In the genomic region with DNA sequence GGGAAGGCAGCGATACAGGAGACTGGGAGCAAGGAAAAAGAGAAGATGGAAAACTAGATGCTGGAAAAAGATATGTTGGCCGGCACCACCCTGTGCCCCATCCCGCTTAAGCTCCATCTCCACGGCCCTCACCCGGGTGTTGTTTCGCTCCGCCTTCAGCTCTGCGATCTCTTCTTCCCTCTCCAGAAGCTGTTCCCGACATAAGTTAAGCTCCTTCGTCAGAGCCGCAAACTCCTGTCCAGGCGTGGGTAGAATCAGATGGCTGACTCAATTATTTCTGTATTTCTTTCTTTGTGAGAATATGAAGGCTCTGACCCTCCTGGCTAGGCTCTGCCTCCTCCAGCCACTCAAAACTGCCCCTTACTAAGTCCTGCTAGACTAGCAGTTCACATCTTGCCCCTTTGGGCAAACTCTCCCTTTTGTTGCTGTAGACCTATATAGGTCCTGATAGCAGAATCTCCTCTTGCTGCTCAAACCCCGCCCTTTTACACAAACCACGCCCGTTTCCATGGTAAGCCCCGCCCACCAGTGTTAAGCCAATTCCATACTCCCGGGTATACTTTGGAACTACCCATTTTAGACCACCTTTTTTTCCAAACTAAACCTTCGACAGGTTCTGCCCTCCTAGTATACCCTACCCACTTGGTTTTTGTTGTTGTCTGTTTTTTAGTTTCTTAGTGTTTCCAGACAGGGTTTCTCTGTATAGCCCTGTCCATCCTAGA, we compare ENCODE assay signal across 9 mouse cellular contexts. TPM values are rescaled to one million over a fixed set of nuclear protein-coding genes. Genes with fewer than 3 reads are reported as not detected.
DNase-seq lines count a peak whose midpoint lies in the region; ATAC-seq lines count a peak whose summit lies in the region.
"Had no signal": no experiment of that assay in that cellular context is flagged by ENCODE, and none has a peak within 500 bp of the region (broad histone marks: within the 10 kb centered on the region; RNA-seq: fewer than 3 reads in every experiment).

No protein-coding gene starts in this region.

- no peak overlapping the region for H3K27ac ChIP-seq in midbrain, embryonic 10.5 days (replicated peaks)
- no peak overlapping the region for H3K27ac ChIP-seq in midbrain, embryonic 11.5 days (ENCODE audit: low read depth, low read length)
- no peak overlapping the region for H3K27ac ChIP-seq in intestine, embryonic 15.5 days
- H3K27ac ChIP-seq in stomach, embryonic 15.5 days, result no peak overlapping the region

- peak; percentile 59 for DNase-seq in cerebellum, adult 11-12 months
- DNase-seq in cerebellum, adult 11 months, result no peak
- DNase-seq in midbrain, embryonic 10.5 days (ENCODE audit: low spot score), result no peak
- no peak for DNase-seq in midbrain, embryonic 11.5 days (ENCODE audit: low spot score, missing footprints)
- no peak for DNase-seq in layer of hippocampus, adult 8-10 months (ENCODE audit: low spot score in 2 of 2)
- no peak for DNase-seq in thymus, postnatal 36 days

- H3K9me3 ChIP-seq in midbrain, embryonic 10.5 days (replicated peaks), result no peaks in the 10 kb centered on the region
- no peaks in the 10 kb centered on the region for H3K9me3 ChIP-seq in midbrain, embryonic 11.5 days (ENCODE audit: control insufficient read depth, low read length)
- H3K9me3 ChIP-seq in intestine, embryonic 15.5 days, result no peaks in the 10 kb centered on the region
- H3K9me3 ChIP-seq in stomach, embryonic 15.5 days, result no peaks in the 10 kb centered on the region

- no peak overlapping the region for H3K9ac ChIP-seq in midbrain, embryonic 11.5 days (ENCODE audit: low read length)
- H3K9ac ChIP-seq in intestine, embryonic 15.5 days, result no peak overlapping the region
- H3K9ac ChIP-seq in stomach, embryonic 15.5 days, result no peak overlapping the region

- peak overlapping the region; percentile 68 for H3K4me3 ChIP-seq in midbrain, embryonic 10.5 days
- H3K4me3 ChIP-seq in midbrain, embryonic 11.5 days (ENCODE audit: low read depth, low read length), result no peak overlapping the region
- no peak overlapping the region for H3K4me3 ChIP-seq in intestine, embryonic 15.5 days (replicated peaks)
- peak overlapping the region; percentile 48; the same call in 1 of the 2 replicates for H3K4me3 ChIP-seq in stomach, embryonic 15.5 days (replicated peaks)

- no peak overlapping the region; the same call in 1 of the 2 replicates for H3K4me2 ChIP-seq in midbrain, embryonic 11.5 days
- peak overlapping the region; percentile 95 for H3K4me2 ChIP-seq in intestine, embryonic 15.5 days (replicated peaks)
- H3K4me2 ChIP-seq in stomach, embryonic 15.5 days, result peak overlapping the region; percentile 92; the same call in 1 of the 2 replicates

- H3K4me1 ChIP-seq in midbrain, embryonic 10.5 days, result peaks cover 28% of the 10 kb centered on the region
- H3K4me1 ChIP-seq in midbrain, embryonic 11.5 days (ENCODE audit: control insufficient read depth, insufficient read depth, low read length), result peaks cover 6% of the 10 kb centered on the region
- H3K4me1 ChIP-seq in intestine, embryonic 15.5 days (replicated peaks), result peaks cover 15% of the 10 kb centered on the region
- H3K4me1 ChIP-seq in stomach, embryonic 15.5 days, result peaks cover 14% of the 10 kb centered on the region

- no peak for ATAC-seq in midbrain, embryonic 11.5 days (ENCODE audit: low FRiP score)
- 0 out of 2 replicates have a peak, but pooled peaks have one; percentile 0 for ATAC-seq in intestine, embryonic 15.5 days
- no peak; the same call in 1 of the 2 replicates for ATAC-seq in stomach, embryonic 15.5 days (ENCODE audit: insufficient read depth, low FRiP score, low read depth)

- peaks cover 23% of the 10 kb centered on the region for H3K36me3 ChIP-seq in midbrain, embryonic 10.5 days
- no peaks in the 10 kb centered on the region for H3K36me3 ChIP-seq in midbrain, embryonic 11.5 days (ENCODE audit: control insufficient read depth, insufficient read depth, low read length)
- no peaks in the 10 kb centered on the region for H3K36me3 ChIP-seq in intestine, embryonic 15.5 days
- no peaks in the 10 kb centered on the region for H3K36me3 ChIP-seq in stomach, embryonic 15.5 days

- peaks cover 66% of the 10 kb centered on the region for H3K27me3 ChIP-seq in midbrain, embryonic 10.5 days (ENCODE audit: low read depth, poor library complexity, severe bottlenecking)
- H3K27me3 ChIP-seq in midbrain, embryonic 11.5 days (ENCODE audit: control insufficient read depth, insufficient read depth, low read length), result peaks cover 23% of the 10 kb centered on the region
- peaks cover 34% of the 10 kb centered on the region for H3K27me3 ChIP-seq in intestine, embryonic 15.5 days (replicated peaks)
- H3K27me3 ChIP-seq in stomach, embryonic 15.5 days (replicated peaks), result peaks cover 39% of the 10 kb centered on the region

- 56% methylated on average over 18 of the region's 18 CpGs for WGBS in midbrain, embryonic 10.5 days
- 54% methylated on average over 18 of the region's 18 CpGs for WGBS in midbrain, embryonic 11.5 days
- WGBS in intestine, embryonic 15.5 days, result 50% methylated on average over 18 of the region's 18 CpGs
- WGBS in stomach, embryonic 15.5 days, result 47% methylated on average over 18 of the region's 18 CpGs

RNA-seq across cellular contexts. Expression of a gene that starts 6.3 kb away (rescaled TPM):
- 6.4 and 7.4 TPM in 2 replicates for polyA plus RNA-seq in midbrain, embryonic 10.5 days (2016; fragmentation: Nextera tagmentation; extraction: Ambion mirVana)
- polyA plus RNA-seq in midbrain, embryonic 11.5 days (2014; fragmentation: Nextera tagmentation; extraction: Ambion mirVana), result 7.7 and 8.1 TPM in 2 replicates
- 5.6 and 6.9 TPM in 2 replicates for polyA plus RNA-seq in intestine, embryonic 15.5 days (2015; fragmentation: Nextera tagmentation; extraction: Ambion mirVana)
- polyA plus RNA-seq in stomach, embryonic 15.5 days (2015; fragmentation: Nextera tagmentation; extraction: Ambion mirVana), result 4.8 and 5.6 TPM in 2 replicates
- 100 to 1,000 TPM; 123 to 143 (median 133) TPM for total RNA-seq in layer of hippocampus, adult 8-10 months (2022)

RNA-seq across cellular contexts. Expression of a gene that starts 9.8 kb away (rescaled TPM):
- polyA plus RNA-seq in midbrain, embryonic 10.5 days (2016; fragmentation: Nextera tagmentation; extraction: Ambion mirVana), result 1.0 and 1.4 TPM in 2 replicates
- polyA plus RNA-seq in midbrain, embryonic 11.5 days (2014; fragmentation: Nextera tagmentation; extraction: Ambion mirVana), result 0.75 and 1.2 TPM in 2 replicates
- 1.9 and 2.4 TPM in 2 replicates for polyA plus RNA-seq in intestine, embryonic 15.5 days (2015; fragmentation: Nextera tagmentation; extraction: Ambion mirVana)
- 3.5 and 4.0 TPM in 2 replicates for polyA plus RNA-seq in stomach, embryonic 15.5 days (2015; fragmentation: Nextera tagmentation; extraction: Ambion mirVana)
- total RNA-seq in layer of hippocampus, adult 8-10 months (2022), result 100 to 1,000 TPM; 131 to 156 (median 140) TPM
- polyA plus RNA-seq: liver, embryonic 16.5 days had no signal

RNA-seq across cellular contexts. Expression of a gene that starts 25.5 kb away (rescaled TPM):
- 0.12 and 0.29 TPM in 2 replicates for polyA plus RNA-seq in midbrain, embryonic 10.5 days (2016; fragmentation: Nextera tagmentation; extraction: Ambion mirVana)
- 0.11 and 0.19 TPM in 2 replicates for polyA plus RNA-seq in midbrain, embryonic 11.5 days (2014; fragmentation: Nextera tagmentation; extraction: Ambion mirVana)
- polyA plus RNA-seq in intestine, embryonic 15.5 days (2015; fragmentation: Nextera tagmentation; extraction: Ambion mirVana), result 0.97 and 1.2 TPM in 2 replicates
- 1.4 and 1.5 TPM in 2 replicates for polyA plus RNA-seq in stomach, embryonic 15.5 days (2015; fragmentation: Nextera tagmentation; extraction: Ambion mirVana)
- under 1 TPM in 2 of 4 experiments, not detected in 2; 0.21 to 0.39 TPM for total RNA-seq in layer of hippocampus, adult 8-10 months (2022)

RNA-seq across cellular contexts. Expression of a gene that starts 27.0 kb away (rescaled TPM):
- 7.0 and 9.6 TPM in 2 replicates for polyA plus RNA-seq in midbrain, embryonic 10.5 days (2016; fragmentation: Nextera tagmentation; extraction: Ambion mirVana)
- polyA plus RNA-seq in midbrain, embryonic 11.5 days (2014; fragmentation: Nextera tagmentation; extraction: Ambion mirVana), result 4.4 and 6.1 TPM in 2 replicates
- polyA plus RNA-seq in intestine, embryonic 15.5 days (2015; fragmentation: Nextera tagmentation; extraction: Ambion mirVana), result 20.4 and 29.1 TPM in 2 replicates
- polyA plus RNA-seq in stomach, embryonic 15.5 days (2015; fragmentation: Nextera tagmentation; extraction: Ambion mirVana), result 23.9 and 26.9 TPM in 2 replicates
- 10 to 100 TPM; 16.0 to 25.6 (median 19.4) TPM for total RNA-seq in layer of hippocampus, adult 8-10 months (2022)

RNA-seq across cellular contexts. Expression of a gene that starts 35.0 kb away (rescaled TPM):
- 254 and 268 TPM in 2 replicates for polyA plus RNA-seq in midbrain, embryonic 10.5 days (2016; fragmentation: Nextera tagmentation; extraction: Ambion mirVana)
- polyA plus RNA-seq in midbrain, embryonic 11.5 days (2014; fragmentation: Nextera tagmentation; extraction: Ambion mirVana), result 62.0 and 70.9 TPM in 2 replicates
- polyA plus RNA-seq in intestine, embryonic 15.5 days (2015; fragmentation: Nextera tagmentation; extraction: Ambion mirVana), result 195 and 200 TPM in 2 replicates
- polyA plus RNA-seq in stomach, embryonic 15.5 days (2015; fragmentation: Nextera tagmentation; extraction: Ambion mirVana), result 225 and 247 TPM in 2 replicates
- total RNA-seq in layer of hippocampus, adult 8-10 months (2022), result 100 to 1,000 TPM; 387 to 503 (median 439) TPM

Comparison
In these comparisons a context has a peak if more than half of its experiments do, and no peak if none do; other contexts are left out.
1. H3K4me3 ChIP-seq: peak in midbrain, embryonic 10.5 days (single experiment) and stomach, embryonic 15.5 days (single experiment); none in midbrain, embryonic 11.5 days (single experiment) and intestine, embryonic 15.5 days (single experiment).